Mouse (Mus musculus): ENCODE measurements around the gene Neurl3.
A peak's percentile ranks its signal among the peaks of the same experiment; 100 is the strongest.

Neurl3 gene

DNA sequence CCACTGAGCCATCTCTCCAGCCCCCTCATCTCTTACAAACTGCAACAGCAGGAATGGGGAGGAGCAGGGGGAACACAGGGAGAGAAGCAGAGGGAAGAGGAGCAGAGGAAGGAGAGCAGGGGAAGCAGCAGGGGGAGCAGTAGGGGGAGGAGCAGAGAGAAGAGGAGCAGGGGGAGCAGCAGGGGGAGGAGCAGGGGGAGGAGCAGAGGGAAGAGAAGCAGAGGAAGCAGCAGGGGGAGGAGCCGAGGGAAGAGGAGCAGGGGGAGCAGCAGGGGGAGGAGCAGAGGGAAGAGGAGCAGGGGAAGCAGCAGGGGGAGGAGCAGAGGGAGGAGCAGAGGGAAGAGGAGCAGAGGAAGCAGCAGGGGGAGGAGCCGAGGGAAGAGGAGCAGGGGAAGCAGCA is 15.8 kb downstream of the Neurl3 start:
- DNase-seq (ENCODE audit: low spot score in 2 of 2) = no peak

- no peak for DNase-seq (ENCODE audit: low spot score in 2 of 2)
Measured at GRCm38 (mm10) chr1:36257276-36257675, 17.2 kb downstream of the Neurl3 start.

DNA sequence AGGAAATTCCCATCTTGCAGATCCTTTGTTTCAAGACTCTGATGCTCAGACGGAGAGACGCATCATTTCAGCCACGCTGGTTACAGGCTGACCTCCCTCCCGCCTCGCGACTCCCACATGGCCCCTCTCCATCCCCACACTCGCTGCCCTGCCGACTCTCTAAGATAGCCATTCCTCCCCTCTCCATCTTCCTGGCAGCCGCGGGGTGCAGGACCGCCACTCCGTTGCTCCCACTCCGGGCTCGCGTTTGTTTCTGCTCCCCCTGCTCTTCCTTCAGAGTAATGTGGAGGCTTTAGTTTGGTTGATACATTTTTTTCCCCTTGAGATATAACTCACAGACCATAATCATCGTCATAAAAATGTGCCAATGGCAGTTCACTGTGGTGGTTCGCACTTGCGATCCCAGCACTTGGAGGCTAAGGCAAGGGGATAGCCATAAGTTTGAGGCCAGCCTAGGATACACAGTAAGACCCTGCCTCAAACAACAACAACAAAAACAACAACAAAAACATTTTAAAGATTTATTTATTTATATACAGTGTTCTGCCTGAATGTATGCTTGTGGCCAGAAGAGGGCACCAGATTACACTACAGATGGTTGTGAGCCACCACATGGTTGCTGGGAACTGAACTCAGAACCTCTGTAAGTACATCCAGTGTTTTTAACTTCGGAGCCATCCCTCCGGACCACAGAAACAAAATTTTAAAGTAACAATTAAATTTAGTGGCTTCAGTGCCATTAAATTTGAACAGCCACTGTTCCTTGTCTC is 18.4 kb downstream of the Neurl3 start:
- no peak for DNase-seq (ENCODE audit: low spot score in 2 of 2)

- DNase-seq (ENCODE audit: low spot score in 2 of 2) = no peak
Measured at GRCm38 (mm10) chr1:36254635-36255360, 19.7 kb downstream of the Neurl3 start.

- DNase-seq (ENCODE audit: low spot score in 2 of 2) = peak; percentile 42 to 73
Measured at GRCm38 (mm10) chr1:36252791-36253190, 21.7 kb downstream of the Neurl3 start.

DNA sequence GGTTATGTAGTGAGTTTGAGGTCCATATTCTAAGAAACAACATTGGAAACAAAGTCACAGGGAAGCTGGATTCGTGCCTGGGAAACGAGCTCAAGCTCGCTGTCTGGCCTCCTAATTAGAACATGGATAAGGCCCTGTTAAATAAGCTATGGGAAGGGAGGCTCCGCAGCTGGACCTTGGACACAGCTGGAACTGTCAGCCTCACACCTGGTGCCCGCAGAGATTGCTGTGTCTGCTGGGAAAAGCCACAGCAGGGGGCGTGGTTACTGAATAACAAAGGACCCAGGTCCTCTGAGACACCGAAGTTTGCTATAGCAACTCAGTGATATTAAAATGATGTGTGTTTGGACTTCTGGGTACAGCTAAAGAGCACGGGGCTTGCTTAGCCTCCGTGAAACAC is 23.1 kb downstream of the Neurl3 start:
- no peak for DNase-seq (ENCODE audit: low spot score in 2 of 2)

DNA sequence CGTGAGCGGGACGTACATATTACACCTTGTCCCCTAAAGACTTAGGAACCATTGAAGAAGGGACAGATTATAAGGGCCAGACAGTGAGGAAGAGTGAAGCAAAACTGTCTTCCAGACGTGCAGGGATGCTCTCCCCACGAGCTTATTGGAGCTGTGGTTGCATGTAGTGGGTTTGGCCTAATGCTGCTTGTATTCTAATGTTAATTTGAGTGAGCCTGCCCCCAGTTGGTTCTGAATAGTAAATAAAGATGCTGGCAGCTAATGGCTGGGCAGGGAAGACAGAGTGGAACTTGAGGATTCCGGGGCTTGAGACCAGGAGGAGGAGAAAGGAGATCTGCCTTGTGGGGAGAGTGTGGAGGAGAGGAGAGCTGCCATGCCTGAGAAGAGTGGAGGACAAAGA is 27.8 kb downstream of the Neurl3 start:
- DNase-seq (ENCODE audit: low spot score in 2 of 2) = no peak

- no peak for DNase-seq (ENCODE audit: low spot score in 2 of 2)
Measured at GRCm38 (mm10) chr1:36244828-36245215, 29.7 kb downstream of the Neurl3 start.

GRCm38 (mm10) chr1:36244058-36244827 is 30.2 kb downstream of the Neurl3 start, which contains the start of gene Uggt1:
Gene Uggt1 (minus strand): TSS chr1:36244720.
- DNase-seq (ENCODE audit: low spot score in 2 of 2) = peak; percentile 90

GRCm38 (mm10) chr1:36243447-36244057 is 30.9 kb downstream of the Neurl3 start:
- no peak for DNase-seq (ENCODE audit: low spot score in 2 of 2)

- DNase-seq (ENCODE audit: low spot score in 2 of 2) = no peak
Measured at GRCm38 (mm10) chr1:36241903-36242429, 32.5 kb downstream of the Neurl3 start.

GRCm38 (mm10) chr1:36240176-36240575 is 34.3 kb downstream of the Neurl3 start:
- DNase-seq (ENCODE audit: low spot score in 2 of 2) = no peak

DNA sequence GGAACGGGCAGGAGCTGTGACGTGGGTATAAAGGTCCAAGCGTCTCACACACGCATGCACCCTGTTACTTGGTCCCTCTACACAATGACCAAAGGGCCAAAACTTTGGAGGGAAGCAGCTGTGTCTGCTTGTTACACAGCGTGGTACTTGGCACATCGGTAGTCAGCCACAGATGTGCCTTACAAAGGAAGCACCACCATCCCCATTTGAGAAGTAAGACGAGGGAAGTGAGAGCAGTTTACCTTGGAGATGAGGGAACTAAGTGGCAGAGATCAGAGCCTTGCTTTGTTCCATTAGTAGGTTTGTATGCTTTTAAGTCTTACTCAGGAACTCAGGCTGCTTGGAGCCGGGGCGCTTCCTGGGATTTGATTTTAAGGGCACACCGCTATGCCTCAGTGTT is 35.1 kb downstream of the Neurl3 start:
- no peak for DNase-seq (ENCODE audit: low spot score in 2 of 2)

DNA sequence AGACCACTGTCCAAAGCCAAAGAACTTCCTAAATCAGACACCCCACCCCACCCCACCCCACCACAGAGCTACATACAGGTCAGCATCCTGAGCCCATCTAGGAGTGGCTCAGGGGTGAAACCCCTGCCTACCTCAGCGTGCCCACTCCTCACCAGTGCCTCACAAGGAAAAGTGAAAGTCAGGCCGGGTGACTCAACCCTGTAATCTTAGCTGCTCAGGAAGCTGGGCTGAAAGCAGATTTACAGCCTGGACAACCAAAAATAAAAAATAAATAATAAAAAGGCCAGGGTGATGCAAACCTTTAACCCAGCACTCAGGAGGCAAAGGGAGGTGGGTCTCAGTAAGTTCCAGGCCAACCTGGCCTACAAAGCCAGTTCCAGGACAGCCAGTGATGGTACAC is 38.6 kb downstream of the Neurl3 start:
- DNase-seq (ENCODE audit: low spot score in 2 of 2) = no peak

DNA sequence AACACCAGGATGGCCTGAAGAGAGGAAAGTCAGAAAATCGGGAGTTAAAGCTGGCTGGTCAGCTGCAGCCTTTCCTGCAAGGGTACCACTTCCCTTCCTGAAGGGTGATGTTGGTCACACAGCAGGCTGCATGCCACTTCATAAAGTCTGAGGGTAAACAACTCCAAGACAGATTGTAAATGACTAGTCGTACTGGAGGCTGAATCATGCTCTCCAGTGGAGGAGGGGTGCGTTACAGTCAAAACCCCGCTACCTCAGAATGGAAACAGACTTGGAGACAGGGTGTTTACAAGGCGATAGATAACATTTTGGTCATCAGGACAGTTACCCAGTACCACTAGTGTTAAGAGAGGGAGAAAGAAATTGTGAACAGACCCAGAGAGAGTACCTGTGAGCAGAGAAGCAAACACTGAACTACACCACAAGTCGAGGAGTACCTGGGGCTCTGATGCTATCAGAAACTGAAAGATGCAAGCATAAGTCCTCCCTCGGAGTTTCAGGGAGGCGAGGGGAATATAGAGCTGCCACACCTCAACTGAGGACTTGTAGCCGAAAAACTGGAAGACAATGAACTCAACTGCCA is 39.3 kb downstream of the Neurl3 start:
- DNase-seq (ENCODE audit: low spot score in 2 of 2) = no peak

- DNase-seq (ENCODE audit: low spot score in 2 of 2) = no peak
Measured at GRCm38 (mm10) chr1:36233218-36233617, 41.3 kb downstream of the Neurl3 start.

DNA sequence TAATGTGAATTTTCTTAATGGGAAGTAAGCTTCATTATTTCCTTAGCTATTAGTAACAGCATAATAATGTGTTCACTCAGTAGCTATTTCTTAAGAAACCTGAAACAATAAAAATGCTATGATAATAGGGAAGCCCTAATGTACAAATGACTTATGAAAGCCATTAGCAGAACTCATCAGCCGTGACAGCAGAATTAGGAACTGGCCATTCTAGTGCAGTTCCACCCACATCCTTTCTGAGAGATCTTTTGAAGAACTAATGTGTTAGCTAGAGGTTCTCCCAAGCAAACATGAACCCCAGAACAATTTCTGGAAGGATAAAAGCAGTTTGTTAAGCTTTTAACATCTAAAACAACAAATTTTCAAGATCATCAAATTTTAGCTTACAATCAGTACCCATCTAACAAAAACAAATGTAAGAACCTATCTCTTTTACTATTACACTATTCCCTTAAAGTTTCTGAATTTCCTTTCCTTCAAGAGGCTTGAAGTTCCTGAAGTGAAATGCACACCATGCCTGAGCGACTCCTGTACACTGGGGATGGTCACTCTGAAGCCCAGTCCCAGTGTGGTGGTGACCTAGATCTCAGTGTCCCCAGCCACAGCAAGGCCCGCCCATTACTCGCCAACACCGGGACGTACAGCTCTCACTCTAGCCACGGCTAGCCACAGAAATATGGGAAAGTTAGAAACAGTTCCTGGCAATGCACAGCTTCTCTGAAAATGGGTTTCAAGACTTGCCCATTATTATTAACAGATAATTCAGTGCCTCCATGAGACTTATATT is 43.4 kb downstream of the Neurl3 start:
- no peak for DNase-seq (ENCODE audit: low spot score in 2 of 2)

DNA sequence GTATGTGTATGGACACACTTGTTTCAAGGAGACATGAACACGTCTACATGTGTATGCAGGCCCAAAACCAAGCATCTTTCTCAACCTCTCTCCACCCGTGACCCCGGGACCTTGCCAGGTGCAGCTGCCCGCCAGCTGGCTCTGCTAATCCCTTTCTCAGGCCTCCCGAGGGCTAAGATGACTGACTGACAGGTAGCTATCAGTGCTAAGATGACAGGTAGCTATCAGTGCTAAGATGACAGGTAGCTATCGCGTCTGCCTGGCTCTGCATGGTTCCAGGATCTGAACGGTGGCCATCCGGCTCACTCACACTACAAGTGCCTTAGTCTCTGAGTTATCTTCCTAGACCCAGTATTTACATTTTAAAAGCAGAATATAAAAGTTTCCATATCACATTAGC is 46.0 kb downstream of the Neurl3 start:
- no peak for DNase-seq (ENCODE audit: low spot score in 2 of 2)

GRCm38 (mm10) chr1:36224648-36225047 is 49.8 kb downstream of the Neurl3 start:
- no peak for DNase-seq (ENCODE audit: low spot score in 2 of 2)

Measured in frontal cortex, postnatal 10 days (tissue).